Mouse (Mus musculus): ENCODE data around the gene Krt77.

DNA sequence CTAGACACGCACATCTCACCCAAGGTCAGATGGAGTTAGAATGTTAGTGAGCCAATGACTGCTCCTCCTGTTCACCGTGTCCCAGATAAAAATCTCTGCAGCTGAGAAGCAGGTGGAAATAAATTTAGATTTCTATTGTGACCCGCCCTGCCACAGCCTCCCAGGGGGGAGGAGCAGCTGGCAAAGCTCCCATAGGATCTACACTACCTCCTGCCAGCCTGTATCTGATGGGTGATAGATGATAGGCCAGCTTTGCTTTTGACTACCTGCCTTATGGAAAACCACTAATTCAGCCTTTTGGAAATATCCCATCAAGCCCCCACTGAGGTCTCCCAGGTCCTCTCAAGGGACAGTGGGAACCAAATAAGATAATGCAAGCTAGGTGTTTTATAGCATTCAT, 13.8 kb downstream of the Krt77 start:
- TF ChIP-seq EP300 (IDR thresholded peaks at IDR 0.05) (no peak), CTCF (IDR thresholded peaks at IDR 0.05) (no peak)

All from lung, postnatal 0 days (tissue).